Mouse (Mus musculus) Patski (cell line): ENCODE results near the gene Fam162b. TPM values are rescaled to one million over a fixed set of nuclear protein-coding genes. Genes with fewer than 3 reads are reported as not detected.

Experiments used
- ATAC-seq: fragments of 100-300 bp; one replicate; pipeline ENCODE4 v1.8.0; 2021
- CTCF ChIA-PET: fragments of 350-600 bp; sonication (Branson Sonifier 250); formaldehyde crosslinking; loops from one replicate; lab custom pipeline; 2022; ENCODE audit warnings: inconsistent platforms; lab: Charles Lee
- POLR2A ChIA-PET: fragments of 350-600 bp; sonication (Branson Sonifier 250); formaldehyde crosslinking; loops from one replicate; lab custom pipeline; 2022; ENCODE audit warnings: antibody characterized with exemption, inconsistent platforms; lab: Charles Lee
- DNase-seq: peaks from one replicate; pipeline ENCODE4 v3.0.0-alpha.2; 2011; ENCODE audit warnings: low read depth, low spot score
- H3K27me3 ChIP-seq: fragments of 371-371 bp; one replicate; pipeline ENCODE4 v1.5.1; 2021
- CTCF ChIP-seq: fragments of 100-300 bp; IDR thresholded peaks from one replicate; pipeline ENCODE4 v1.5.1; 2021
- in situ Hi-C: fragments of 300-500 bp; cut with MboI; formaldehyde crosslinking; loops from 3 replicates; pipeline ENCODE4 v1.11.1; 2018; ENCODE audit warnings: low pct_unique_long_range_greater_than_20kb, mixed read lengths
- polyA plus RNA-seq: library from polyadenylated mRNA; unstranded; gene quantifications from one replicate; pipeline ENCODE4 v1.2.3, GENCODE M21; 2021

Fam162b gene
- not detected for polyA plus RNA-seq

GRCm38 (mm10) chr10:51590139-51590574, at the start of gene Fam162b:
Gene Fam162b, minus strand, starts transcription at chr10:51590517.
- in situ Hi-C loops = loop anchor here (5.0 kb wide), 1 partner anchor 187 kb away; no protein-coding TSS in a partner anchor
- peaks cover 41% of the 10 kb centered on the region for H3K27me3 ChIP-seq
- no peak for TF ChIP-seq CTCF
- DNase-seq (no peak), ATAC-seq (no peak)
- ChIA-PET CTCF (no interaction called here), POLR2A (no interaction called here)

- TF ChIP-seq CTCF = no peak
- ATAC-seq = no peak
- ChIA-PET CTCF (no interaction called here), POLR2A (no interaction called here)
- in situ Hi-C loops = no loop called here
- peaks cover 12% of the 10 kb centered on the region for H3K27me3 ChIP-seq
- DNase-seq = no peak
Observed at GRCm38 (mm10) chr10:51631411-51632136, 41.3 kb upstream of the Fam162b start, which contains the start of gene Gprc6a. Gene Gprc6a, minus strand, starts transcription at chr10:51631461.

- TF ChIP-seq CTCF = no peak
- in situ Hi-C loops = no loop called here
- peaks cover 17% of the 10 kb centered on the region for H3K27me3 ChIP-seq
- ATAC-seq = no peak
- CTCF ChIA-PET = no interaction called here
- no peak for DNase-seq
- POLR2A ChIA-PET = no interaction called here
Observed at GRCm38 (mm10) chr10:51621193-51621592, 30.9 kb upstream of the Fam162b start.

GRCm38 (mm10) chr10:51620126-51620525, 29.8 kb upstream of the Fam162b start:
- ATAC-seq (no peak), DNase-seq (no peak)
- POLR2A ChIA-PET = no interaction called here
- in situ Hi-C loops = no loop called here
- CTCF ChIA-PET = no interaction called here
- TF ChIP-seq CTCF = no peak
- peaks cover 11% of the 10 kb centered on the region for H3K27me3 ChIP-seq

GRCm38 (mm10) chr10:51618538-51618937, 28.2 kb upstream of the Fam162b start:
- in situ Hi-C loops = no loop called here
- TF ChIP-seq CTCF = no peak
- H3K27me3 ChIP-seq = peaks cover 18% of the 10 kb centered on the region
- ChIA-PET CTCF (no interaction called here), POLR2A (no interaction called here)
- no peak for ATAC-seq
- DNase-seq = no peak

- DNase-seq (no peak), ATAC-seq (no peak)
- ChIA-PET CTCF (no interaction called here), POLR2A (no interaction called here)
- in situ Hi-C loops = no loop called here
- TF ChIP-seq CTCF = no peak
- peaks cover 26% of the 10 kb centered on the region for H3K27me3 ChIP-seq
Observed at GRCm38 (mm10) chr10:51614826-51615590, 24.7 kb upstream of the Fam162b start.

- POLR2A ChIA-PET = no interaction called here
- in situ Hi-C loops = no loop called here
- TF ChIP-seq CTCF = no peak
- CTCF ChIA-PET = no interaction called here
- H3K27me3 ChIP-seq = peaks cover 25% of the 10 kb centered on the region
- ATAC-seq (no peak), DNase-seq (no peak)
Observed at GRCm38 (mm10) chr10:51613421-51613820, 23.1 kb upstream of the Fam162b start.

GRCm38 (mm10) chr10:51611969-51612682, 21.8 kb upstream of the Fam162b start:
- peaks cover 19% of the 10 kb centered on the region for H3K27me3 ChIP-seq
- TF ChIP-seq CTCF = no peak
- DNase-seq = no peak
- ATAC-seq = no peak
- ChIA-PET POLR2A (no interaction called here), CTCF (no interaction called here)
- in situ Hi-C loops = no loop called here

GRCm38 (mm10) chr10:51609741-51610425, 19.6 kb upstream of the Fam162b start:
- DNase-seq = no peak
- no peak for TF ChIP-seq CTCF
- CTCF ChIA-PET = no interaction called here
- H3K27me3 ChIP-seq = peaks cover 19% of the 10 kb centered on the region
- POLR2A ChIA-PET = no interaction called here
- no peak for ATAC-seq
- in situ Hi-C loops = no loop called here

- no peak for DNase-seq
- in situ Hi-C loops = no loop called here
- TF ChIP-seq CTCF = no peak
- H3K27me3 ChIP-seq = peaks cover 13% of the 10 kb centered on the region
- ChIA-PET POLR2A (no interaction called here), CTCF (no interaction called here)
- ATAC-seq = no peak
Observed at GRCm38 (mm10) chr10:51596928-51597635, 6.8 kb upstream of the Fam162b start.
